Mouse (Mus musculus): ENCODE data around the gene Ccdc191. TPM values are rescaled to one million over a fixed set of nuclear protein-coding genes. Genes with fewer than 3 reads are reported as not detected.

Ccdc191 gene
- polyA plus RNA-seq, 1 experiment from 2014 or later = 14.2 TPM

DNA sequence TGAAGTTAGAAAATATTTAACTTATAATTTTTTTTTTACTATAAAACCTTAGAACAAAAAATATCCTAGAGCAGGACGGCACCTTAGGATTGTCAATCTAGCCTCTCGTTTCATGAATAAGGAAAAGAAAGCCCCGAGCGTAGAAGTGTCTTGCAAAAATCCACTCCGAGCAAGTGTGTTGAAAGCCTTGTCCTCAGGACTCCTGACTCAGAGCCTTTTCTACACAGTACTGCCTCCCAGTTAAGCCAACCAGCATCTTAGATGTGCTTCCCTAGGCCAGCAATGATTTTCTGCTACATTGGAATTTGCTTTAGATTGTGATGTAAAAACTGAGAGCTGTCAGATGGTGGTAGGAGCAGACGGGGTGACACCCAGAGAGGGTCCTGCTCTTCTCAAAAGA, 43.4 kb downstream of the Ccdc191 start:
- Histone ChIP-seq H3K4me3 (no peak overlapping the region), H3K27me3 (no peaks in the 10 kb centered on the region), H3K4me2 (replicated peaks) (no peak overlapping the region), H3K9ac (no peak overlapping the region), H3K4me1 (no peaks in the 10 kb centered on the region), H3K27ac (no peak overlapping the region), H3K36me3 (no peaks in the 10 kb centered on the region), H3K9me3 (no peaks in the 10 kb centered on the region)
- 88% methylated on average over 6 of the region's 6 CpGs for WGBS
- ATAC-seq (ENCODE audit: insufficient number of reproducible peaks, insufficient read depth, low FRiP score, low TSS enrichment) = no peak

DNA sequence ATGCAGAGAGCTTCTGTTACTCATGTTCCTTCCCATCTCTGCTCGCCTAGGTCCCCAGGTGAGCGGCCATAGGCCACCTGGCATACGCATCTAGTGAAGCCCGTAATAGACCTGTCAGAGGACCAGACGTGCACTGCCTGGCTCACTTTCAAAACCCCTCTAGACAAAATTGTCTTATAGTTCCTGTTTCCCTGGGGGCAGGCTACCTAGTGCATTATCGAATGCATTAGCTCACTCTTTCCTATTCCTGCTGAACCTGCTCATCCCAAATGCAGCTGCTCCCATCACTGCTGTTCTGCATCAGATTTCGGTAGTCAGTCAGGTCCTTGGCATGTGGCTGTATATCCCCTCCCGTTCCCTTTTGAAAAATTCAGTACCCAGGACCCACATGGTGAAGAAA, 45.3 kb downstream of the Ccdc191 start:
- 80% methylated on average over 8 of the region's 8 CpGs for WGBS
- Histone ChIP-seq H3K9me3 (no peaks in the 10 kb centered on the region), H3K27ac (no peak overlapping the region), H3K27me3 (no peaks in the 10 kb centered on the region), H3K36me3 (no peaks in the 10 kb centered on the region), H3K9ac (no peak overlapping the region), H3K4me3 (no peak overlapping the region), H3K4me2 (replicated peaks) (no peak overlapping the region), H3K4me1 (no peaks in the 10 kb centered on the region)
- ATAC-seq (ENCODE audit: insufficient number of reproducible peaks, insufficient read depth, low FRiP score, low TSS enrichment) = no peak

DNA sequence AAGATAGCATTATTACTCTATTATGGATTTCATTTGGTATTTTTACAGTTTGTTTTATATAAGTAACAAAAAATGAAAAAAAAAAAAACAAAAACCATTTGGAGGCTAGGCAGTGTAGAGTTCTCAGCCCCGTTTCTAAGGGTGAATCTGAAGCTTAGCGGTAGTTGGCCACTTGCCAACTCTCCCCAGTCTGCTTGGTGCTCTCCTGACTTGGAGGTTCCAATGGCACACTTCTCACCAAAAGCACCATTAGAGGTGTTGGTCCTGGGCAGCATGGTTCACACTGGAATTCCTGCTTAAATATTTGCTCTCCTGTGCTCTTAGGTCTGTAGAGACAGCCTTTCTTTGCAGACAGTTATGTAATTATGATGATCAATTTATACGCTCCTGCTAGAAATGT, 45.8 kb downstream of the Ccdc191 start:
- H3K4me2 ChIP-seq (replicated peaks) = no peak overlapping the region
- no peak overlapping the region for H3K4me3 ChIP-seq
- no peak for ATAC-seq (ENCODE audit: insufficient number of reproducible peaks, insufficient read depth, low FRiP score, low TSS enrichment)
- H3K9me3 ChIP-seq = no peaks in the 10 kb centered on the region
- no peaks in the 10 kb centered on the region for H3K4me1 ChIP-seq
- no peak overlapping the region for H3K27ac ChIP-seq
- WGBS = 73% methylated on average over 3 of the region's 3 CpGs
- H3K36me3 ChIP-seq = no peaks in the 10 kb centered on the region
- H3K9ac ChIP-seq = no peak overlapping the region
- H3K27me3 ChIP-seq = no peaks in the 10 kb centered on the region

DNA sequence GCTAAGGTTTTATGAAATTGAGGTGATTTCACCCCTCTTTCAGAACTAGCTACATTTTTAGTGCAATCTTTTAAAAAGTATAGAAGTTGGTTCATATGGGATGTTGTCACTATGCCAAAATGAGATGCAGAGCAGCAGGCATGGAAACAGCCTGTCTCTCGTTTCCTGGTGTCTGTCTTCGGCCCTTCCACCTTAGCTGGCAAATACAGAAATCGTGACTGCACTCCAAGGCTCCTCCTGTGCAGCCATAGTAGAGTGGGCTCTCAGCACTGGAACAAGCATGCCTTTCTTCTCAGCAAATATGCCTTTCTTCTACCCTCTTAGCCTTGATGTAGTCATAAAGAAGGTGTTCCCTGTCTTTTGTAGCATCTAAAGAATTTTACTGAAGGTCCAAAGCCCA, 46.3 kb downstream of the Ccdc191 start:
- 77% methylated on average over 3 of the region's 3 CpGs for WGBS
- no peak for ATAC-seq (ENCODE audit: insufficient number of reproducible peaks, insufficient read depth, low FRiP score, low TSS enrichment)

DNA sequence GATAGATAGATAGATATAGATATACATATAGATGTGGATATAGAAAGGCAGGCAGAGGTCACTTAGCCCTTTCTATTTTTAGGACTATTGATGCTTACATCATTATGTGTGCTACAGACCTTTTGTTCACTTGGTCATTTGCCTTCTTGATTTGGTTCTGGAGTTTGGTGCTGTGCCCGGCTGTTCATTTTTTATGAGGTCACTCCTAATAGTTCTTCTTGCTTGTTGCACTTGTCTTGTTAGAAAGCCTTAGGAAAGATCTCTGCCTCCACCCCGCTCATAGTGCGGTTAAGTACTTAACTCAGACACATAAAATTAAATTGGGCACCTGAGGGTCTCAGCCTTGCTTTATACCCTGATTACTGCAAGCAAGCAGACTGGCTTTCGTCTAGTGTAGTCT, 51.2 kb downstream of the Ccdc191 start:
- ATAC-seq (ENCODE audit: insufficient number of reproducible peaks, insufficient read depth, low FRiP score, low TSS enrichment) = no peak
- no peak overlapping the region for H3K27ac ChIP-seq
- H3K4me2 ChIP-seq (replicated peaks) = no peak overlapping the region
- no peaks in the 10 kb centered on the region for H3K9me3 ChIP-seq
- H3K36me3 ChIP-seq = no peaks in the 10 kb centered on the region
- H3K9ac ChIP-seq = no peak overlapping the region
- H3K27me3 ChIP-seq = no peaks in the 10 kb centered on the region
- H3K4me3 ChIP-seq = no peak overlapping the region
- H3K4me1 ChIP-seq = no peaks in the 10 kb centered on the region
- 92% methylated on average over 4 of the region's 4 CpGs for WGBS

More for the DNA sequence above, 46.3 kb downstream of the Ccdc191 start:
- Histone ChIP-seq H3K27me3 (no peaks in the 10 kb centered on the region), H3K9ac (no peak overlapping the region), H3K4me1 (no peaks in the 10 kb centered on the region), H3K27ac (no peak overlapping the region), H3K4me3 (no peak overlapping the region), H3K9me3 (no peaks in the 10 kb centered on the region), H3K36me3 (no peaks in the 10 kb centered on the region), H3K4me2 (replicated peaks) (no peak overlapping the region)

DNA sequence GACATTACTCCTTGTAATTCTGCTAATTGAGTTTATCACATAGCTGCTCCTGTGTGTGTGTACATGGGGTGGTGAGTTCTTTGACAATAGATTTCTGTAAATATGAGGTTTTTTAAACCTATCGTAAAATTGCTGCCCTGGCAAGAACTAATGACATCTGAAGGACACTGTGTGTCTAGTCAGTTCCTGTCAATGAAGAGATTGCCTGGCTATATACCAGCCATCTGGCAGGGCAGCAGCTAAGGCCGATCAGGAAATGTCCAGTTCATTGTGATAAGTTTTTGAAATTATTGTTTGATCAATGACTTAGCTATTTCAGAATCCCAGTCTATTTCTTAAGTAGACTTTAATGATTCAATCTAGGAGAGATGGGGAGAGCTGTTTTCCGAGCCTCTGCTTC, 55.8 kb downstream of the Ccdc191 start:
- 78% methylated on average over 3 of the region's 3 CpGs for whole genome bisulfite sequencing
- no peak for ATAC-seq (ENCODE audit: insufficient number of reproducible peaks, insufficient read depth, low FRiP score, low TSS enrichment)
- H3K36me3 ChIP-seq = no peaks in the 10 kb centered on the region

DNA sequence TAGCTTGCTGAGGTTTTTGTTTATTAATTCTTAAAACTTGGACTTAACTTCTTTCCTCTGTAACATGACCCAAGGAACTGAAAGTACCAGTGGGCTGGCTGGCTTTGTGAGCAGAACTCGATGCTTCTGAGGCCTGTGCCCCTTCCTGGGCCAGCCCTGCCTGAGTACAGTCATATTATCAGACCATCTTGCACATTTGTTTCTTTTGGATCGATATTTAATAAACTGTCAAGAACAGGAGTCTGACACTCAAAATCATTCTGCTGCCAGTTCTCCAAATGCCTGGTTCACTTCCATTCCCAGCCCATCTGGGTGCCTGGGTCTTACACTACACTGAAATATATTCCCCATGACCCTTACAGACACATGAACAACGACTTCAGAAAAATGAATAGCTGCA, 56.3 kb downstream of the Ccdc191 start:
- Histone ChIP-seq H3K9me3 (no peaks in the 10 kb centered on the region), H3K9ac (no peak overlapping the region), H3K27ac (0 out of 2 replicates have a peak overlapping the region, but pooled peaks have one; percentile 3), H3K27me3 (no peaks in the 10 kb centered on the region), H3K36me3 (no peaks in the 10 kb centered on the region), H3K4me2 (replicated peaks) (no peak overlapping the region), H3K4me3 (no peak overlapping the region), H3K4me1 (no peaks in the 10 kb centered on the region)
- 67% methylated on average over 3 of the region's 3 CpGs for WGBS
- ATAC-seq (ENCODE audit: insufficient number of reproducible peaks, insufficient read depth, low FRiP score, low TSS enrichment) = no peak

More for the DNA sequence above, 55.8 kb downstream of the Ccdc191 start:
- no peaks in the 10 kb centered on the region for H3K27me3 ChIP-seq
- H3K9ac ChIP-seq = no peak overlapping the region
- H3K4me2 ChIP-seq (replicated peaks) = no peak overlapping the region
- no peaks in the 10 kb centered on the region for H3K4me1 ChIP-seq
- no peaks in the 10 kb centered on the region for H3K9me3 ChIP-seq
- H3K4me3 ChIP-seq = no peak overlapping the region
- no peak overlapping the region for H3K27ac ChIP-seq

DNA sequence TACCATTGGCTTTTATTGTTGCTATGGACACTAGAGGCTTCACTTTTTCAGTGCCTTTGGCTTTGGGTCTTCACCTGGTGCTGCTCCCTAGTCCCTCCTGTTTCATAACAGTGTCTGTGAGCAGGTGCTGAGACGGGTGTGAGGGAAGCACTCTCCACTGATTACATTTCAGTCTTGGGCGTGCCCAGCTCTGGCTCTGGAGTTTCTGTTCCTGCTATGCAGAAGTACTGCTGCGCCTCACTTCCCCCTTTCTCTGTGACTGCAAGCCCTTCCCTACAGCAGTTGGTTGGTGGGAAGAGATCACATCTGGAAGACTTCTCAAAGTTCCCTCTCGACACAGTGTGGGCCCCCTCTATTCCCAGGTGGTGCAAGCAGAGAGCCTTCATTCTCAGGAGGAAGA, 62.0 kb downstream of the Ccdc191 start:
- WGBS = 73% methylated on average over 4 of the region's 4 CpGs

DNA sequence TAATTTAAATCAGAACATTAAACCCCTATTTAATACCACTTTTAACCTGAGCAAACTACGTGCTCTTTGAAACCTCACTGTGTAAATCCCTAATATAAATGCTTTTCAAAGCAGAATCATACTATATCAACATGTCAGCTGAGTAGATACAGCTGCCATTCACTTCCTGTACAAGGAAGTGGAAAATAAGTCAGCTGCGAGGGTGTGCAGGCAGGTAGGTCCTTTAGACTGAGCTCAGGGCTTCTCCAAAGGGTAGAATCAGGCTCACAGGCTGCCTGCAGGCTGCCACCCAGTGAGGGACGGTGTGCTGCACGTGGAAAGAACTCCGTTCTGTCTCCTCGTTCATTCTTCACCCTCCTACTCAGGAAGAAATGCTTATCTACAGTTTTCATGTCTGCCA, 65.3 kb downstream of the Ccdc191 start:
- H3K4me2 ChIP-seq (replicated peaks) = no peak overlapping the region
- no peak overlapping the region for H3K4me3 ChIP-seq
- no peaks in the 10 kb centered on the region for H3K9me3 ChIP-seq
- H3K27ac ChIP-seq = no peak overlapping the region
- no peaks in the 10 kb centered on the region for H3K4me1 ChIP-seq
- ATAC-seq (ENCODE audit: insufficient number of reproducible peaks, insufficient read depth, low FRiP score, low TSS enrichment) = no peak
- H3K36me3 ChIP-seq = no peaks in the 10 kb centered on the region; the same call in 1 of the 2 replicates
- H3K9ac ChIP-seq = no peak overlapping the region
- no peaks in the 10 kb centered on the region for H3K27me3 ChIP-seq
- WGBS = 79% methylated on average over 6 of the region's 6 CpGs

More for the DNA sequence above, 62.0 kb downstream of the Ccdc191 start:
- no peak overlapping the region for H3K4me2 ChIP-seq (replicated peaks)
- H3K9ac ChIP-seq = no peak overlapping the region
- H3K27ac ChIP-seq = no peak overlapping the region
- H3K4me1 ChIP-seq = no peaks in the 10 kb centered on the region
- H3K9me3 ChIP-seq = no peaks in the 10 kb centered on the region
- no peak for ATAC-seq (ENCODE audit: insufficient number of reproducible peaks, insufficient read depth, low FRiP score, low TSS enrichment)
- H3K4me3 ChIP-seq = no peak overlapping the region
- H3K36me3 ChIP-seq = no peaks in the 10 kb centered on the region
- H3K27me3 ChIP-seq = no peaks in the 10 kb centered on the region

DNA sequence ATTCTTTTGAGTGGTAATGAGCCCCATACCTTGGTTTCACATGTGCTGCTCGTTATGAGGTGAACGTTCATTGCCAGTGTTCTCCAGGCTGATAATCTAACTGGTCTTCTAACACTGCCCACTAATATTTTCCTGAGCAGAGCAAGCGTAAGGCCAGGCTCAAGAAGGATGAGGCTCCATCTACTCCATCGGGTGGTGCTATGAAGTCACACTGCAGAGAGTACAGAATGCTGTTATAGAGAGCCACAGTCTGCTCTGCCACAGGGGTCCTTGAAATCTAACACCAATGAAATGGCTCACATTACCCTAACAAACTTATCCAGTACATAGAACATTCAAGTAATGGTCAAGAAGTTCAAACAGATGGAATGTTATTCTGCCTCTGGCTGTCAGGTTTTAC, 68.4 kb downstream of the Ccdc191 start:
- ATAC-seq (ENCODE audit: insufficient number of reproducible peaks, insufficient read depth, low FRiP score, low TSS enrichment) = no peak
- Histone ChIP-seq H3K9me3 (no peaks in the 10 kb centered on the region), H3K9ac (no peak overlapping the region), H3K27ac (no peak overlapping the region), H3K4me3 (no peak overlapping the region), H3K27me3 (no peaks in the 10 kb centered on the region), H3K4me1 (no peaks in the 10 kb centered on the region), H3K36me3 (peaks cover 3% of the 10 kb centered on the region; the same call in 1 of the 2 replicates), H3K4me2 (replicated peaks) (no peak overlapping the region)
- WGBS = 57% methylated on average over 4 of the region's 4 CpGs

DNA sequence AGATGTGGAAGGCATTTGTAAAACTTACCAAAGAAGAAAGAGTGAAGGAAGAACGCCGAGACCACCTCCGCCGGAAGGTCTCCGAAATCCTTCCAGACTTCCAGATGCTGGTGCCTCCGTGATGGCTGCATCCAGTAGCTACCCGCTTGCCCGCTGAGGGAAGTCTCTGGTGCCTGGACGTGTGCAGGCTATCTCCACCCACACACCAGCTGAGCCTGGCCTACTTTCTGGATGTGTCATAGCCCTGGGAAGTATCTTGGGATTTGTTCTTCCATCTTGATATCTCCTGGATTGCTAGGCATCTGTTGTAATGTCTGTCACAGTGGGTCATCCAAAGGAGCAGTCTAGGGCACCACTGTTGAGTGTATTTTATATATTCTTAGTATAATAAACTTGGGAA, 73.7 kb downstream of the Ccdc191 start:
- 93% methylated on average over 9 of the region's 9 CpGs for WGBS
- Histone ChIP-seq H3K4me1 (no peaks in the 10 kb centered on the region), H3K27ac (no peak overlapping the region), H3K9ac (no peak overlapping the region), H3K36me3 (peaks cover 3% of the 10 kb centered on the region; the same call in 1 of the 2 replicates), H3K27me3 (no peaks in the 10 kb centered on the region), H3K4me3 (no peak overlapping the region), H3K9me3 (no peaks in the 10 kb centered on the region), H3K4me2 (replicated peaks) (no peak overlapping the region)
- no peak for ATAC-seq (ENCODE audit: insufficient number of reproducible peaks, insufficient read depth, low FRiP score, low TSS enrichment)

DNA sequence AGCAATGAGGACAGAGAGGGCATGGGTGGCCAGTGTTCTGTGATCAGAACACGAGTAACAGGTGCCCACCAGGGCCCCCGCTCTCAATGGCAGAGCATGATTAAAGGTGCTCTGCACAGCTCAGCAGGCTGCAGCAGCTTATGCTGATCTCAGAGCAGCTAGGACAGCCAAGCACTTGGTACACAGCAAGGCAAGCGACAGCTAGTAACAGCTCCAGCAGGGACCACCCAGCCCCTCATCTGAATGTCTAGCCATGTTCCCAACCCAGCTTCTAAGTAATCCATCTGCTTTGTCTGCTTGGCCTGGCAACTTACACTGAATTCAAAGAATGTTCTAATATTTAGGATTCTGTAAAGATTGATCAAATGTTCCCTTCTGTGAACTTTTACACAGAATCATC, 74.2 kb downstream of the Ccdc191 start:
- H3K9me3 ChIP-seq = no peaks in the 10 kb centered on the region
- no peaks in the 10 kb centered on the region for H3K27me3 ChIP-seq
- no peak for ATAC-seq (ENCODE audit: insufficient number of reproducible peaks, insufficient read depth, low FRiP score, low TSS enrichment)
- peaks cover 3% of the 10 kb centered on the region; the same call in 1 of the 2 replicates for H3K36me3 ChIP-seq
- H3K27ac ChIP-seq = no peak overlapping the region
- H3K4me3 ChIP-seq = no peak overlapping the region
- H3K4me1 ChIP-seq = no peaks in the 10 kb centered on the region
- 73% methylated on average over 3 of the region's 3 CpGs for WGBS
- H3K4me2 ChIP-seq (replicated peaks) = no peak overlapping the region
- H3K9ac ChIP-seq = no peak overlapping the region

Measured in embryonic facial prominence, embryonic 12.5 days (tissue).